Mouse (Mus musculus): ENCODE results near the gene Ifrd2. TPM values are rescaled to one million over a fixed set of nuclear protein-coding genes. Genes with fewer than 3 reads are reported as not detected.

The Ifrd2 gene
- total and polyA plus RNA-seq, 3 experiments = 147 to 292 TPM; not detected in 1

DNA sequence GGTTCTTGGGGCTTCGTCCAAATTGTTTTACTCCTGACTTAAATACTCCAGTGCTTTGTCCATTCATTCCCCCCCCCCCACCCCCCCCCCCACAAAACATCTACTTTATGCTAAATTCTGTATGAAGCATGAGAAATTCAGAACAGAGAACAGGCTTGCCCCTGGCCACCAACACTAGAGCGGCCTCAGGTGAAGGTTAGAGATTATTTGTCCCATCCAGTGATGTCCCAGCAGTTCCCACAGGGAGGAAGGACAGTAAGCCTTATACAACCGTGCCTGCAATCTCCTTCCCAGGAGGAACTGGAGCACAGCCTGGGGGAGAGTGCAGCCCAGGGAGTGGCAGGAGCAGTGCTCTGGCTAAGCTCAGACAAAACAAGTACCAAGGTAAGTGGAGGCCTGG is 8.9 kb upstream of the Ifrd2 start, which contains the start of gene Naa80:
Gene Naa80 (plus strand): TSS at position 301 of the 400 bp plus-strand sequence.
- peaks cover 28% of the 10 kb centered on the region for H3K79me2 ChIP-seq (ENCODE audit: control insufficient read depth, insufficient read depth, low read length, poor library complexity)
- H3K4me1 ChIP-seq (ENCODE audit: control insufficient read depth in 1 of 2, insufficient read depth in 2 of 2, low read length in 2 of 2) = peaks cover 2 to 32% of the 10 kb centered on the region in 2 experiments; a peak in 3 of 4 replicates
- H3K27ac ChIP-seq (ENCODE audit: control insufficient read depth, low read depth, low read length) = peak within 1 kb of the TSS; percentile 13
- TF ChIP-seq USF1 (IDR thresholded peaks at IDR 0.05; ENCODE audit: low read depth, low read length) (no peak), UBTF (IDR thresholded peaks at IDR 0.05; ENCODE audit: borderline replicate concordance, insufficient read depth, low read depth, low read length) (no peak), NRF1 (IDR thresholded peaks at IDR 0.05; ENCODE audit: insufficient read depth, low read depth, low read length, poor library complexity, severe bottlenecking) (no peak), POLR2AphosphoS2 (IDR thresholded peaks at IDR 0.05; ENCODE audit: low read length) (no peak), ELF1 (IDR thresholded peaks at IDR 0.05; ENCODE audit: low read depth, low read length) (no peak), EP300 (IDR thresholded peaks at IDR 0.05; ENCODE audit: low read depth in 1 of 2, low read length in 2 of 2) (no peak), KAT2A (conservative IDR thresholded peaks at IDR 0.05; ENCODE audit: low read depth, low read length) (no peak)
- H3K36me3 ChIP-seq (ENCODE audit: control insufficient read depth in 1 of 2, insufficient read depth in 2 of 2, low read length in 2 of 2) = peaks cover 0 to 10% of the 10 kb centered on the region in 2 experiments; a peak in 2 of 4 replicates
- no peak for DNase-seq (ENCODE audit: low read depth, low spot score)
- no peaks in the 10 kb centered on the region for H3K27me3 ChIP-seq (ENCODE audit: control insufficient read depth in 1 of 2, insufficient read depth in 2 of 2, low read length in 2 of 2)
- H3K4me3 ChIP-seq (ENCODE audit: control insufficient read depth in 1 of 2, insufficient read depth in 1 of 2, low read depth in 2 of 2, low read length in 2 of 2) = no peak within 1 kb of the TSS; a peak in 1 of 4 replicates
- H3K9me3 ChIP-seq (replicated peaks; ENCODE audit: insufficient read depth, low read length) = no peaks in the 10 kb centered on the region
- no peak within 1 kb of the TSS for H3K9ac ChIP-seq (ENCODE audit: control insufficient read depth, low read depth, low read length, poor library complexity, severe bottlenecking)

DNA sequence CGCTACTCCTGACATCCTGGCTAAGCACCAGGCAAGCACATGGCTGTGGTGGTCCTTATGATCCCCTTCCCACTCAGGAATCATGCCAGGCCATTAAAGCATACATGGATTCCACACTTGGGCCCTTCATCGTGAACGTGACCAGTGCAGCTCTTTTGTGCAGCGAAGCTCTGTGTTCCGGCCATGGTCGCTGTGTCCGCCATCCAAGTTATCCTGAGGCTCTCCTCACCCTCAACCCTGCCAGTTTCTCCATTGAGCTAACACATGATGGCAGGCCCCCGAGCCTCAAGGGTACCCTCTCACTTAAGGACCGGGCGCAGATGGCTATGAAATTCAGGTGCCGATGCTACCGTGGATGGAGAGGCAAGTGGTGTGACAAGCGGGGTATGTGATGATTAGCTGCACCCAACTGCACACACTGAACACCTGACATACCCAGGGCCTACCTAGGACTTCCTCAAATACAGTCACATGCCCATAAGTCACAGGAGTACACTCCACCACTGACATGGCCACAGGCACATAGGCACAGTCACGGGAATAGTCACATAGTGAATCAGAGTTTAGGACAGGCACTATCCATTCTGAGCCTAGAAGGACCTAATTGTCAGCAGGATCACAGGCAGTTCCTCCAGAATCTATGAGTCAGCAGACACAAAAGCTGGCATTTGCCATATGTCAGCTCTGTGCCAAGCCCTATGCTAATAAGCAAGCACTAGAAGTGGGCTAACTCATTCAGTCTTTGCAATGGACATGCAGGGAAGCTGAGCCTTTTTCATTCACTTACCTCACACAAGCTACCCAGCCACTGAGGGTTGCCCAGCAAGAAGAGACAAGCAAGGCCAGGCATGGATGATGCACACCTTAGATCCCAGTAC is 8.2 kb upstream of the Ifrd2 start:
- Histone ChIP-seq H3K36me3 (ENCODE audit: control insufficient read depth in 1 of 2, insufficient read depth in 2 of 2, low read length in 2 of 2) (peaks cover 0 to 10% of the 10 kb centered on the region in 2 experiments; a peak in 2 of 4 replicates), H3K79me2 (ENCODE audit: control insufficient read depth, insufficient read depth, low read length, poor library complexity) (peaks cover 30% of the 10 kb centered on the region), H3K27ac (ENCODE audit: control insufficient read depth, low read depth, low read length) (peak overlapping the region; percentile 13), H3K27me3 (ENCODE audit: control insufficient read depth in 1 of 2, insufficient read depth in 2 of 2, low read length in 2 of 2) (no peaks in the 10 kb centered on the region), H3K4me1 (ENCODE audit: control insufficient read depth in 1 of 2, insufficient read depth in 2 of 2, low read length in 2 of 2) (peaks cover 2 to 32% of the 10 kb centered on the region in 2 experiments; a peak in 3 of 4 replicates), H3K9me3 (replicated peaks; ENCODE audit: insufficient read depth, low read length) (no peaks in the 10 kb centered on the region), H3K4me3 (ENCODE audit: control insufficient read depth in 1 of 2, insufficient read depth in 1 of 2, low read depth in 2 of 2, low read length in 2 of 2) (no peak overlapping the region; a peak in 1 of 4 replicates), H3K9ac (ENCODE audit: control insufficient read depth, low read depth, low read length, poor library complexity, severe bottlenecking) (no peak overlapping the region)
- TF ChIP-seq ZC3H11A (IDR thresholded peaks at IDR 0.05; ENCODE audit: low read depth, low read length) = no peak
- TF ChIP-seq USF1 (IDR thresholded peaks at IDR 0.05; ENCODE audit: low read depth, low read length) = peak; percentile 68
- no peak for TF ChIP-seq ZKSCAN1 (IDR thresholded peaks at IDR 0.05; ENCODE audit: low read depth, low read length)
- peak; percentile 43; the same call in 1 of the 2 replicates for TF ChIP-seq SIN3A (IDR thresholded peaks at IDR 0.05; ENCODE audit: low read length)
- TF ChIP-seq MAX (IDR thresholded peaks at IDR 0.05; ENCODE audit: low read length) = no peak
- no peak for DNase-seq (ENCODE audit: low read depth, low spot score)

Measured in MEL (cell line).